Comparison of ENCODE assay signal across 27 mouse cellular contexts in genomic region chr17:70865060-70865604, GRCm38 (mm10). TPM values are rescaled to one million over a fixed set of nuclear protein-coding genes. Genes with fewer than 3 reads are reported as not detected.
A peak's percentile ranks its signal among the peaks of the same experiment; 100 is the strongest.
DNase-seq lines count a peak whose midpoint lies in the region; ATAC-seq and TF ChIP-seq lines count a peak whose summit lies in the region.
"Had no signal": no experiment of that assay in that cellular context is flagged by ENCODE, and none has a peak within 500 bp of the region (broad histone marks: within the 10 kb centered on the region; RNA-seq: fewer than 3 reads in every experiment).

No protein-coding gene starts in this region.

- 40% methylated on average over 10 of the region's 10 CpGs for WGBS in intestine, postnatal 0 days

- no peak for TF ChIP-seq CTCF in intestine, postnatal 0 days (IDR thresholded peaks at IDR 0.05; ENCODE audit: low read depth)

- H3K27me3 ChIP-seq in intestine, postnatal 0 days (replicated peaks; ENCODE audit: control insufficient read depth, insufficient read depth, low read length), result no peaks in the 10 kb centered on the region
- H3K27me3 ChIP-seq: forebrain, embryonic 12.5 days; liver, embryonic 12.5 days; neural tube, embryonic 12.5 days had no signal

- H3K9ac ChIP-seq in intestine, postnatal 0 days (ENCODE audit: low read depth, low read length), result no peak overlapping the region
- H3K9ac ChIP-seq: forebrain, embryonic 12.5 days; forebrain, postnatal 0 days; liver, embryonic 12.5 days; liver, postnatal 0 days; neural tube, embryonic 12.5 days had no signal

- peak; percentile 52 for ATAC-seq in intestine, postnatal 0 days
- no peak for ATAC-seq in monocyte, adult 5-6 weeks (replicated peaks; ENCODE audit: insufficient number of reproducible peaks, low FRiP score, low TSS enrichment, poor library complexity, severe bottlenecking)
- ATAC-seq: forebrain, postnatal 0 days; hindbrain, embryonic 16.5 days; liver, embryonic 12.5 days; liver, postnatal 0 days had no signal

- H3K27ac ChIP-seq in intestine, postnatal 0 days (ENCODE audit: low read depth, low read length), result no peak overlapping the region
- H3K27ac ChIP-seq: forebrain, embryonic 12.5 days; layer of hippocampus, adult 2 months; liver, embryonic 12.5 days; macrophage; neural tube, embryonic 12.5 days had no signal

- H3K36me3 ChIP-seq in intestine, postnatal 0 days (ENCODE audit: control insufficient read depth, insufficient read depth), result no peaks in the 10 kb centered on the region
- H3K36me3 ChIP-seq: forebrain, embryonic 12.5 days; liver, embryonic 12.5 days; neural tube, embryonic 12.5 days had no signal

- peak; percentile 98 for DNase-seq in ES-CJ7 (ENCODE audit: low read depth, low spot score)
- peak; percentile 97 for DNase-seq in R1 (ENCODE audit: low read depth, low spot score)
- peak; percentile 26 for DNase-seq in yolk sac, embryonic 10.5 days (ENCODE audit: low spot score)
- DNase-seq in adipocyte (ENCODE audit: low spot score), result no peak
- DNase-seq in testis, postnatal 14 days (ENCODE audit: low spot score), result no peak
- DNase-seq: adrenal gland, postnatal 14 days; B cell, adult 2 months; cerebellum, adult 11-12 months; cerebellum, postnatal 10 days; forebrain, postnatal 0 days; heart, postnatal 14 days; kidney, adult 18-20 months; kidney, postnatal 36 days; liver, postnatal 0 days; midbrain, embryonic 14.5 days; right cerebral cortex, adult 18-20 months; right cerebral cortex, postnatal 4 days; thymus, postnatal 14 days had no signal

- H3K4me3 ChIP-seq in intestine, postnatal 0 days (ENCODE audit: low read depth, low read length), result no peak overlapping the region
- H3K4me3 ChIP-seq: erythroblast, embryonic 14.5 days; forebrain, embryonic 12.5 days; layer of hippocampus, adult 2 months; liver, embryonic 12.5 days; neural tube, embryonic 12.5 days had no signal

- peak overlapping the region; percentile 30 for H3K4me2 ChIP-seq in intestine, postnatal 0 days (replicated peaks; ENCODE audit: low read depth)
- H3K4me2 ChIP-seq: forebrain, embryonic 12.5 days; liver, embryonic 12.5 days; neural tube, embryonic 12.5 days had no signal

- H3K4me1 ChIP-seq in intestine, postnatal 0 days (replicated peaks; ENCODE audit: control insufficient read depth, insufficient read depth, low read length), result no peaks in the 10 kb centered on the region
- H3K4me1 ChIP-seq: forebrain, embryonic 12.5 days; liver, embryonic 12.5 days; neural tube, embryonic 12.5 days had no signal

- H3K9me3 ChIP-seq in intestine, postnatal 0 days (ENCODE audit: control insufficient read depth), result no peaks in the 10 kb centered on the region
- H3K9me3 ChIP-seq: liver, embryonic 12.5 days; neural tube, embryonic 12.5 days had no signal

RNA-seq across cellular contexts. Expression of gene Tgif1, which starts 11.8 kb away (rescaled TPM):
- 20.0 and 24.5 TPM in 2 replicates for polyA plus RNA-seq in intestine, postnatal 0 days (2015; fragmentation: Nextera tagmentation; extraction: Ambion mirVana)
- total RNA-seq in monocyte, adult 5-6 weeks (2017), result 79.7 to 125 TPM (median 111 TPM) in 3 replicates

Comparison
In these comparisons a context has a peak if more than half of its experiments do, and no peak if none do; other contexts are left out.
1. DNase-seq: peak in ES-CJ7 (single experiment), R1 (single experiment) and yolk sac, embryonic 10.5 days (single experiment); none in adipocyte (single experiment) and testis, postnatal 14 days (single experiment).